Mouse (Mus musculus) gastrocnemius, adult 8-10 months (tissue): ENCODE results near the gene Hmgcl. TPM values are rescaled to one million over a fixed set of nuclear protein-coding genes. Genes with fewer than 3 reads are reported as not detected.
"Not testable (repeated sequence)": the region's sequence is repeated elsewhere in the genome, so short reads cannot be mapped to it uniquely, and the experiment has no call there.

Experiments
- DNase-seq, 2 experiments: peaks; one replicate each; pipeline ENCODE4 v3.0.0; 2022; ENCODE audit warnings: low spot score in 2 of 2
- total RNA-seq, 4 experiments: library from RNA; stranded (reverse); gene quantifications; 2 replicates each; pipeline ENCODE4 v1.2.4; 2022

Hmgcl gene
- total RNA-seq, 4 experiments from 2014 or later = 39.8 to 44.0 (median 42.0) TPM

DNA sequence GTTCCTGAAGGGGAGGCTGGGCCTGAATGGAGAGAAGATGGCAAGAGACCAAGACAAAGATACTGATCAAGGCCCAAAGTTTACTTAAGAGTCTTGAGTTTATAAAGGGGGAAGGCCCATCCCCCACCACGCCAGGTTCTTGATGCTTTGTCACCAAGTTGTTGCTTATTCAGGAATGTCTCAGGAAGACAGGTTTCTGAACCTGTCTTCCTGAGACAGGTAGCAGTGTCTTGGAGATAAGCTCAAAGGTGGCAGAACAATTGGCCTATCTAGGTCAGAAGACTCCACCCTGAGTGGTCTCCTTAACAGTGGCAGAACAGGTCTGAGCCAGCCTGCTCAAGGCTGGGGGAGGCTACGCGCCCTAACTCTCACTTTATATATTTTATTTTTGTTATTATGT is 19.4 kb upstream of the Hmgcl start:
- DNase-seq = no peak

DNA sequence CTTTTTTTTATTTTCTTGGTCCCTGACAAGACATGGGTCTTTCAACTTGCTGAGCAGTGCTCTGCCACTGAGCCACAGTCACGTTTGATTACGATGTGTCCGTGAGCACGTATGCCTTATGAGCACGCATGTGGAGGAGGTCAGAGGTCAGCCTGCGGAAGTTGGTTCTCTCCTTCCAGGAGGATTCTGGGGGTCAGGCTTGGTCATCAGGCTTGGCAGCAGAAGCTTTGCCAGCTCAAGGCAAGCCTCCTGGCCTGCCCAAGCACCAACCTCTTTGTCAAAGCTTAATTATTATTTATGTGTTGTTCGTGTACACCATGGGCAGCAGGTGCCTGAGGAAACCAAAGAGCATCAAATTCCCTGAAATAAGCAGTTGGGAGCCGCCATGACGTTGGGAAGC is 17.9 kb upstream of the Hmgcl start:
- no peak for DNase-seq

DNA sequence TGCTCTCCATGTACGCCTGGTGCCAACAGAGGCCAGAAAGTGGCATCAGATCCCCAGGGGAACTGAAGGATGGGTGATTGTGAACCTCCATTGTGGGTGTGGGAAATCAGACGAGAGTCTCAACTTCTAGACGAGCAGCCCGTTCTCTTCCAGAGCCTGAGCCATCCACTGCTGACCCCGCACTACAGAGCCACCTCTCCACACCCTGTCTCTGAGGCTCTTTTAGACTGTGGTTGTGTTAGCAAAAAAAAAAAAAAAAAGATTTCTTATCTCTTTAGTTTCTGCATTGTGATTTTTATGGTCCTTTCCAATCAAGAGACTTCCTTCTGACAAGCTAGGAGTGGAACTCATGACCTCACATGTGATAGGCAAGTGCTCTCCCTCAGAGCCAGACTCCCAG is 16.8 kb upstream of the Hmgcl start:
- DNase-seq = no peak

DNA sequence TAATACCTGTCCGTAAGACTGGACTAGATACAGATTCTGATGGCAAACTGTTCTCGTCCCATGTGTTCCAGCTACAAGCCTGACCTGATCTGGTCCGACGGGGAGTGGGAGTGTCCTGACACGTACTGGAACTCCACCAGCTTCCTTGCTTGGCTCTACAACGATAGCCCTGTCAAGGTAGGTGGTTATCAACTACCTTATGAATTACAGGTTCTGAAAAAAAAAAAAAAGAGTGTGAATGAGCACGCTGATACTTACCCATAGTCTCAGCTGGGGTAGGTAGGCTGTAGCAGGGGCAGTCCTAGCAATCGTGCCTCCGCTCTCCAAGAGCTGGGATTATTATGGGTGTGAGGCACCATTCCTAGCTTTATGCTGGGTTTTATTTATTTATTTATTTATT is 16.4 kb upstream of the Hmgcl start:
- no peak for DNase-seq

DNA sequence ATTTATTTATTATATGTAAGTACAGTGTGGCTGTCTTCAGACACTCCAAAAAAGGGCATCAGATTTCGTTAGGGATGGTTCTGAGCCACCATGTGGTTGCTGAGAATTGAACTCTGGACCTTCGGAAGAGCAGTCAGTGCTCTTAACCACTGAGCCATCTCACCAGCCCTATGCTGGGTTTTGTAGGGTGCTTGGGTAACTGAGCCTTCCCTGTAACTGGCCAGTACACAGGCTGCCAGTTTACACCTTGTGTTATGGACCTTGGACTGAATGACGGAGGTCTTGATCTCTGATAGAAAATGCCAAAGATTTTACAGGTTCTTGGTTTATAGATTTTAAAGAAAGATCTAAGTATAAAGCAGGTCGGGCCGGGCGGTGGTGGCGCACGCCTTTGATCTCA is 16.0 kb upstream of the Hmgcl start:
- DNase-seq = no peak

DNA sequence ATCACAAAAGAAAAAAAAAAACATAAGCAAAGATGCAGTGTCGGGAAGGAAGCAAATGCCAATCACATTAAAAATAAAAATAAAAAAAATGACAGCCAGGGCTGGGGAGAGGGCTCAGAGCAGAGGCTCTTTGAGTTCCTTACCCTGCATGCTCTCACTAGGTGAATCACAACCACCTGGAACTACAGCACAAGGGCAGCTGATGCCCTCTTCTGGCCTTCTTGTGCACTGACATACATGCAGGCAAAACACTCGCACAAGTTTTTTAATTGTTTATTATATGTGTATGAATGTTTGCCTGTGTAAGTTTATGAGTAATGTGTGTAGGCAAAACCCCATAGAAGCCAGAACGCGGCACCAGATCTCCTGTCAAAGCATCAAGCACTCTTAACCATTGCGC is 14.4 kb upstream of the Hmgcl start:
- no peak for DNase-seq

DNA sequence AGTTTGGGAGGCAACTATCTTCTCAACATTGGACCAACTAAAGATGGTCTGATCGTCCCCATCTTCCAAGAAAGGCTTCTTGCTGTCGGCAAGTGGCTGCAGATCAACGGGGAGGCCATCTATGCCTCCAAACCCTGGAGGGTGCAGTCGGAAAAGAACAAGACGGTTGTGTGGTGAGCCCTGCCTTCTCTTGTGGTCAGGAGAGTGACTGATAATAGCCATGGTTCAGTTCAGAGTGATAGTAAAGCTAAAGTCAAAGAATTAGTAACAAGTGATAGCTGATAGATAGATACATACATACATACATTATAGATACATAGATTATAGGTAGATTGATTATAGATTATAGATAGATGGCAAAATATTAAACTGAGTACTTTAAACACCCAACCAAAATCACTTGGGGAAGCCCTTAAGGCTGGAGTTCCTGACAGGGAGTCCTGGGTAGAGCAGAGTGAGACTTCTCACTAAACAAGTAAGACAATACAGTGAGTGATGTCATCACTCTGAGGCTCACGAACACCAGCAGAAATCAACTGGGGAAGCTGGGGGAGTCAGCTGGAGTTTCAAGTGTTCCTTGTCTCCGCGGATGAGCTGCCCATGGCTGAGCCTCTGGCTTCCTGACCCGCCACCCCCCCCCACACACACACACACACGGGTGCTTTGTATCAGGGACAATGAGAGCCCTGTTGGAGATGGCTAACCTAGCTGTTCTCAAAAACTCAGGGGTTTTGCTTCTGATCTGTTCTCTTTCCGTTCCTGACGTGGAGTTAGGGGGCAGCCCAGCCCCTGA is 11.3 kb upstream of the Hmgcl start:
- no peak for DNase-seq

DNA sequence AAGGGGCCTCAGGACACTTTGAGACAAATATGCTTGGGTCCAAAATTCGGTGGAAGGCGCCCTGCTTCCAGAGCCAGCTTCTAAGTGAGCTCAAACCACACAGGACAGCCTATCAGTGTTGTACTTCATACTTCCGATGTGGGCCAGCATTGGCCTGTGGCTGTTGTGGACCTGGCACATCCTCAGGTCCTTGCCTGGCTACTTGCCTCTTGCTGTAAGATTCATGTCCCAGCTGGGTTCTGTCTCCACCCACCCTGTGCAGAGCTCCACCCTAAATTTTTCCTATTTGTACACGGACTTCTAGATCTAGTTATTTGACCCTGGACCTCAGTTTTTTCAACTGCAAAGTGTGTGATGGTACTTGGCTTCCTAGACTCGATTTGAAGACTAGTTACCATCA is 10.7 kb upstream of the Hmgcl start:
- peak; percentile 37 to 40 for DNase-seq

DNA sequence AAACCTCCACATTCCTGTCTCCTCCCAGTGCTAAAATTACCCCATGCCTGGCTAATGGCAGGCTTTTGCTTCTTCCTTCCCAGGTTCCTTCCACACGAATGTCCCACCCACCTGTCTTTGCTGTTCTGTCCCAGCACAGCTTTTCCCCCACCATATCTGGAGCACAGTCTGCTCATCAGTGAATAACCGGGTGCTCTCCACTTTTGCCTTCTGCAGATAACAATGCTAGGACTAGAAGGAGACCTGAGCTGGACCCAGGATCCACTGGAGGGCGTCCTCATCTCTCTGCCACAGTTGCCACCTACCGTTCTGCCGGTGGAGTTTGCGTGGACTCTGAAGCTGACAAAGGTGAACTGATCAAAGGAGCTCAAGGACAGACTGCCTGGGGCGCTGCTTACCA is 7.4 kb upstream of the Hmgcl start:
- DNase-seq = no peak

DNA sequence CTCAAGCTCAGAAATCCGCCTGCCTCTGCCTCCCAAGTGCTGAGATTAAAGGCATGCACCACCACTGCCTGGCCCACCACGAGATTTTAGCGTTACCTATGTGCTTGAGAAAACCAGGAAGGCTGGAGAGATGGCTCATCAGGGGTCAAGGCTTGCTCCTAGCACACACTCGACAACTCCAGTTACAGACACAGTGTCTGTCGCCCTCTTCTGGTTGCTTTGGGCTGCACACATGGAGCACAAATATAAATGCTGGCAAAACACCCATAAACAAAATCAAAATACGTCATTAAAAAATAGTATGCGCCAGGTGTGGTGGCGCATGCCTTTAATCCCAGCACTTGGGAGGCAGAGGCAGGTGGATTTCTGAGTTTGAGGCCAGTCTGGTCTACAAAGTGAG is 5.2 kb upstream of the Hmgcl start:
- not testable (repeated sequence) for DNase-seq

DNA sequence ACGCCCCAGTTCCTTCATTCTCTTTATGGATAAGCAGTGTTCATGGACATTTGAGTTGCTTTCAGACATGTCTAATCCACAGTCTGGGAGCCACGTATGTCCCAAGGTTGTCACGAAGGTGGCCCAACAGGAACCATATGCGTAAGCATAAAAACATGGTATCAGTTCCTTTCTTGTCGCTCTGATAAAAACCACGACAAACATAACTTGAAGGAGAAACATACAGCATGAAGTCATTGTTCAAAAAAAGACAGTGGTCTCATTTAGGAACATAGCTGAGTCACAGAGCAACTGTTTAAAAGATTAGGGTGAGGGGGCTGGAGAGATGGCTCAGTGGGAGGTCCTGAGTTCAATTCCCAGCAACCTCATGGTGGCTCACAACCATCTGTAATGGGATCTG is 4.1 kb upstream of the Hmgcl start:
- no peak for DNase-seq

DNA sequence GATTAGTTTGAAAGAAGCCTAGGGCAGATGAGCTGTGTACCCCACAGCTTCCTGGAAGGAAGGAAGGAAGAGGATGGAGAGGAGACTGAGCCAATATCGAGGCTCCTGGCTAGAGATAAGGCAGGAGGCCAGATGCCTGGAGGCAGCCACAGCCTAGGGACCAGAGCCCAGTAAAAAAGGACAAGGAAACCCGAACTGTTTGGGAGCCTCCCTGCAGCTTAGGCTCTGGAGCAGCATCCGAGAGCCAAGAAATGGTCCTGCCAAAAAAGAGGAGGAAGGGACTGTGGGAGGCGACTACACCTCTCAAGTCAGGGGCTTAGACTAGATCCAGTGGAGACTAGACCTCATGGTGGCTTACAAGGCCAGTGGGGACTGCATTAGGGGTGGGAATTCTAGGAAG is 2.9 kb upstream of the Hmgcl start:
- DNase-seq = peak in 1 of 2 experiments; percentile 39

DNA sequence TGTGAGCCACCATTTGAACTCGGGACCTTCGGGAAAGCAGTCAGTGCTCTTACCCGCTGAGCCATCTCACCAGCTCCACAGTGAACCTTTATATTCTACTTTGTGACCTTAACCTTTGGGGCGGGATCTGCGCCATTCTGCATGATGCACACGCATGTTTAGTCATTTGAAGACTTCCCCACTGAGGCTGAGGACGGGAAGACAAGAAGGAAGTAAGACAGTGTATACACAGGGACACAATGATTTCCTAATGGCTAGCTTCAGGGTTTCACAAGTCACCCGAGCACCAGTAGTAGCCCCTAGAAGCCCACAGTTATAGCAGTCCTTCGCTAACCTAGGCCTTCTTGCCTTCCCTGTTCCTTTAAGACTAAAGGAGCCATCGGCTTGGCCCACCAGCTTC is 542 bp upstream of the Hmgcl start:
- no peak for DNase-seq

DNA sequence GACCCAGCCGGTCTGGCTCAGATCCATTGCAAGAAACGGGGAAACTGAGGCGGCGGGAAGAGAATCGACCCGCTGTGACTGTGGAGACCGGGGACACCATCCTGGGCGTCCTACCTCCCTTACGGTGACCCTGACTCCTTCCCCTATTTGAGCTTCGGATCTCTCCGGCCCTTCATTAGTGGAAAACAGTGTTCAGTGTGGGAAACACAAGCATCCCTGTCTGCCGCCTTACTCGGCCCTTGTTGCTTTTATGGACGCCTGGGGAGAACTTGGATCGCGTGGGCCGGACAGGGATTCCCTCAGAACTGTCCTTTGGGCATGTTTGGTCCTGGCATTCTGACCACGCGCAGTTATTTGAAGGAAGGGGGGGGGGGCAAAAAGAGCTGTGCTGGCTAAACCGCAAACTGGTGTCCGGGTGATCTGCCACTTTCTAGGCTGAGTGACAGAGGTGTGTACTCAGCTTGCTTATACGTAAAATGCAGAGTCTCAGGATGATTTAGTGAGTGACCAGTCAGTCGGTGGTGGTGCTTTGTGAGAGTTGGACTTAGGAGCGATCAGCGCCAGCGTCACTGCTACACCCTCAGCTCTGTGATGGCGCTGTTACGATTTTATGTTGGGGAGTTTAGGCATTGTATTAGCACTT is 532 bp downstream of the Hmgcl start:
- no peak for DNase-seq

DNA sequence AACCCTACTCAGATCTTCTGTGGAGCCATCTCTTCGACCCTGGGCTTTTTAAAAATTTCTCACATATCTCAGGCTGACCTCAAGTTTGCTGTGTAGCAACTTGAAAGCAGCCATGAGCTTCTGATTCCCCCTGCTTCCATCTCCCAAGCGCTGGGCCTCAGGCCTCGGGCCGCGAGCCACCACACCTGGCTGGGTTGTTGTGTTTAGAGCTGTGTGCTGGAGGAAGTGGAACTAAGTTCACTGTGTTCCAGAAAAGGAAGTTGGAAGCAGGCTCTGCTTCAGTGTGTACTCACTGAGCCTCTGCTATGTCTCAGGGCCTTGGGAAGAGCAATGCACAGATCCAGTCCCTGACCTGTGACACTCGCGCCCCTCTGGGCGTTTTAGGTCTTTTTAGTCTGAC is 1.9 kb downstream of the Hmgcl start:
- DNase-seq = no peak

DNA sequence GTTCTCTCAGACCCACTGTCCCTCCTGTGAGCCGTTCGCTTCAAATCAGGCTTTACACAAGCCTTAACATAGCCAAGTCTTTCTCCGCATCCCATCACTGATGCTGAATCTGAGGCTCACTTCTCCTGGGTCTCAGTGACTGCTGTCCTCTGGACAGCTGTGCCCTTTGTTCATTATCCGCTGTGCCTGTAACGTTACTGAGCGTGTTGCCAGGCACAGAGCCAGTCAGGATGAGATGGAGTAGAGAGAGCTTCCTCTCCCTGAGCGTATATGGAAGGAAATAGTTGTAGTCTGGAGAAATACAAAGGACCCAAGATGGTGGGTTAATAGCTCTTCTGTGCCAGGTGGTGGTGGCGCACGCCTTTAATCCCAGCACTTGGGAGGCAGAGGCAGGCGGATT is 3.2 kb downstream of the Hmgcl start:
- no peak for DNase-seq

DNA sequence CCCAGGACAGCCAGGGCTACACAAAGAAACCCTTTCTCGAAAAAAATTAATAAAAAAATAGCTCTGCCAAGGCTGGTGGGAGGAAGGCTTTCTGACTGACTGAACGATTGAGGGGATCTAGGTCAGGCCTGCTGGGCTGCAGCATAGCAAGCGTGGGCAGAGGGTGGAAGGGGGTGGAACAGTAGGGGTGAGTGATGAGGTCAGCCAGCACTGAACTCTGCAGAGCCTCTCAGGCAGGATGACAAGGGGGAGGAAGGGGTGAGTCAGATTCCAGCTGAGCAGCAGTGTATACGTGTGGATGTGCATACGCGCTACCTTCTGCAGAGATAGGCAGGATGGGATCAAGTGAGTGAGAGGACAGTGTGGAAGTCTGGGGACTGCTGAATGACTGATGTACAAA is 3.7 kb downstream of the Hmgcl start:
- DNase-seq = no peak

DNA sequence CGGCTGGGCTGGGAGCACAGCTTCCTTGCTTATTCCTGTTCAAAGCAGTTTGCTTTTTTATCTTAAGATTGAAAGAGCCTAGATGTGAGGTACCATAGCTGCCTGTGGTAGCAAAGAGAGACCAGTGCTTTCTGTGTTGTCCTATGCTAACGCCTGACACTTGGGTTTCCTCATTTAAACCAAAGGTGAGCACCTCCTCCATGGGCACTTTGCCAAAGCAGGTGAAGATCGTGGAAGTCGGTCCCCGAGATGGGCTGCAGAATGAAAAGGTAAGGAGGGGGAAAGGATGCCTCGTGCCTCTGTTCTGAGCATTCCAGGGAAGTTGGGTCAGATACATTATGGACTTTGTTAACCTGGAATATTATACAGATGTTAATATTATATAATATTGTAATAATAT is 4.1 kb downstream of the Hmgcl start:
- no peak for DNase-seq

DNA sequence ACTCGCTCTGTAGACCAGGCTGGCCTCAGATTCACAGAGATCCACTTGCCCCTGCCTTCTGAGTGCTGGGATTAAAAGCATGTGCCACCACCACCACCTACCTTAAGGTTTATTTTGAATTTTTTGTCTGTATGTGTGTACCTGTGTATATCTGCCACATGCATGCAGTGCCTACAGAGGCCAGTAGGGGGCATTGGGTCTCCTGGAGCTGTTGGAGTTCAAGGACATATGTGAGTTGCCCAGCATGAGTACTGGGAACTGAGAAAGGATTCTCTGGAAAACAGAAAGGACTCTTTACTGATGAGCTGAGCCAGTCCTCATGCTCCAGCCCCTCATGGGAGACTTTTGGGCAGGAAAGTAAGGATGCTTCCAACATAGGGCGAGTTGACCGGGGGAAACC is 5.3 kb downstream of the Hmgcl start:
- no peak for DNase-seq

DNA sequence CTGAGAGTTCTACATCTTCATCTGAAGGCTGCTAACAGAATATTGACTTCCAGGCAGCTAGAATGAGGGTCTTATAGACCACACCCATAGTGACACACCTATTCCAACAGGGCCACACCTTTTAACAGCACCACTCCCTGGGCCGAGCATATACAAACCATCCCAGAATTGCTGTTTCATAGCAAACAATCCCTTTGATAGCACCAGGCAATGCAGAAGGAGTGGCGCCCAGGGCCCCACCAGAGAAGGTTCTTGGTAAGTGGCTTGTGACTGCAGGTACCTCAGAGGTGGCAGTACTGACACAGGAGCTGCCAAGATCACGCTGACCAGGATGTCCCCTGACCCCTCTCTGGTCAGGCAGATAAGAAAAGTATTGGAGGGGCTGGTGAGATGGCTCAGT is 6.9 kb downstream of the Hmgcl start:
- DNase-seq = no peak

DNA sequence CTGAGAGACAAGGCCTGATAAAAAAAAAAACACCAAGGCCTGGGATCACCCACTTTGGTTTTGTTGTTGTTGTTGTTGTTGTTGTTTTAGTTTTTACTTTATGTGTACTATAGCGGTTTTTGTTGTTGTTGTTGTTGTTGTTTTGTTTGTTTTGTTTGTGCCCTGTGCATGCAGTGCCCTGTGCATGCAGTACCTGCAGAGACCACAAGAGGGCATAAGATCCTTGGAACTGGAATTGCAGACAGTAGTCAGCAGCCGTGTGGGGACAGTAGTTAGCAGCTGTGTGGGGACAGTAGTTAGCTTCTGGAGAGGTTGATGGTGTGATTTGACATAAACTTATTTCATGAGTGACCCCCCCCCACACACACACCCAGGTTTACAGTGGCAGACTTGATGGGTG is 8.0 kb downstream of the Hmgcl start:
- peak; percentile 50 to 54 for DNase-seq

DNA sequence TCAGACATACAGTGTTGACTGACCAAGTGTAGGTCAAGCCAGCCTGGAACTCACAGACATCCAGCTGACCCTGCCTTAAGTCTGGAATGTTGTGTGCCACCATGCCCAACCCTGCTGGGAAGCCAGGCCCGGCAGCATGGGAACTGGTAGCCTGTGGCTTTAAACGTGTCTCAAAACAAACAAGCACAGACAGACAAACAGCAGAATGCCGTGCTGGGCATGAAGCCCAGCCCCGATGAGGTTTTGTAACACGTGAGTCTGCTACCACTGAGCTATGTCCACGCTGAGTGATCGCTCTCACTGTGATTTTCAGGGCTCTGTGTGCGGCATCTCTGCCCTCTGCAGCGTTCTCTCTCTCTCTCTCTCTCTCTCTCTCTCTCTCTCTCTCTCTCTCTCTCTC is 9.6 kb downstream of the Hmgcl start:
- DNase-seq = no peak

DNA sequence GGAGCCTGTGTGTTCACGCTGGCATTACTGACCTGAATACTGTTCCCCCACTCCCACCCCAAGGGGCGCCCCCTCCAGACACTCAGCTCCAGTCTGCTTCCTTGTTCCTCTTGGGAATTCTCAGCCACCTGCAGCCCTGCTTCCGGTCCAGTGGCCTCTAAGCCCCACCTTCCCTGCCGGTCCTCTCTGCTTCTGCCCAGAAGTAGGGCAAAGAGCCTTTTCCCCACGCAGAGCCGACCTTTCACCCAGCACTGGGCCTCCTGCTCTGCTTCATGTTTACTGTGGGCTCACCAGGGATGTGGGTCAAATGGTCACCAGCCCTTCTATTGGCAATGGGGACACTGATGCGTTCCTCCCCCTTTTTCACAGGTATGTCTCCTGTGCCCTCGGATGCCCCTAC is 12.1 kb downstream of the Hmgcl start:
- no peak for DNase-seq
